Mouse (Mus musculus) heart, postnatal 36 days (tissue): Measurements from ENCODE around the gene Fmo4. TPM values are rescaled to one million over a fixed set of nuclear protein-coding genes. Genes with fewer than 3 reads are reported as not detected.

Experiments used
- DNase-seq, 2 experiments: peaks; one replicate each; pipeline ENCODE4 v3.0.0; 2021 to 2022
- intact Hi-C: fragments of 180-260 bp; cut with DNase I; formaldehyde crosslinking; loops from one replicate; pipeline ENCODE4 v1.15.1; 2025
- total RNA-seq, 2 experiments: library from RNA; stranded (reverse); gene quantifications; 2 replicates each; pipeline ENCODE4 v1.2.3; 2021

Gene Fmo4
- under 1 TPM in 1 of 2 experiments, not detected in 1; 0.14 TPM for total RNA-seq

DNA sequence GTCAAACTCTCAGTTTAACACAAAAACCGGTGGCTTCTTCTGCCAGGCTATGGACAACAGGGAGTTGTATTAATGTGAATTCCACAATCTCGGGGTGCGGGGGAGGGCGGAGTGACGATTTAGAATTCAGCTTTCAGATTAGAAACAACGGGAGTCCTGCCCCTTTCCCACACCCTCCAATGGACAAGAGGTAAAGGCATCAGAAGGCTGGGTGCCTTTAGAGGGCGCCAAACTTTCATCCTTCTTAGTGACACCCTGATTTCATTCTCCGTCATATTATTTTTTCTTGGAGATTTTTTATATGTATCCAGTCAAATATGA lies at the start of gene Fmo4:
Gene Fmo4 (minus strand): TSS at position 137 of the 321 bp plus-strand sequence.
- peak; percentile 30 to 62 for DNase-seq
- intact Hi-C loops = loop anchor here (1.0 to 5.0 kb wide), 3 partner anchors 84 to 257 kb away; partner anchors contain the start of gene Fmo2

DNA sequence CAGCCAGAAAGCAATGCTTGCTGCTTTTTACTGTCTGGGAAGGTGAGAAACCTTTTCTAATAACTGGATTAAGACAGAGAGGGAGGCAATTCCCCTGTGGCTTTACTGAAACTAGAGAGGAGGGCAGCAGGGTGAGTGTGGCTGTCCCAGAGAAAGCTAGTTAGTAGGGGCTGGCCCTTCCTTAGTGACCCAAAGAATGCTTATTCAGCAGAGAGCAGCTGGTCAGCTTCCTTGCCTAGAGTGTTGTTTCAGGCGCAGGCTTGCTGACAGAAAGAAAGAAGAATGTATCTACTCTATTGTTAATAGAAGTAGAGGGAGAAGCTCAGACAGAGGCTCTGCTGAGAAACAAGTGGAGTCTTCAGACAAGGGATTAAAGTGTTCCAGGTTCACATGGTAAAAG lies 48.6 kb upstream of the Fmo4 start:
- DNase-seq = no peak
- intact Hi-C loops = no loop called here

DNA sequence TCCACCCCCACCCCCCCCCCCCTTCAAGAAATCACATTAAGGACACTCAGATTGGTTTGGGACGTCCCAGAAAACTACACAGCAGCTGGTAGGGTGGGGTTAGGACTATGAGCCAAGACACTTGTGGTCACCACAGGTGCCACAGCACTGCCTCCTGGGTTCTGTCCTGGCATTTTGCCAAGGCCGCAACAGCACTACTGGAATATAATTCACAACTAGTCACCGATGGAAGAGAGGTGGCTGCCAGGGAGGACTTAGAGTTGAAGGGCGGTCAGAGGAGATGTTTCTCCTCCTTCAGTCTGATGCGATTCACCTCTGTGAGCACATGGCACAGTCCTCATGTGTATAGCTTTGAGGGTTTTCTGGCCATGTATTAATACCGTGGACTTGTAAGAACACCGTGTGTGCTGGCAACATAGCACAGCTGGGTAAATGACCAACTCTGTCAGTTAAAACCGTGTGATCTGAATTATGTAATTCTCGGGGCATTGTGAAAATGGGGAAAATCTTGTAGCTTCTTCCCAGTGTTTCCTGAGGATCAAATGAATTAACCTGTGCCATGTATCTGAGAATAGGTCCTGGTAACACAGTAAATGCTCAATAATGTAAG lies 46.3 kb upstream of the Fmo4 start:
- intact Hi-C loops = no loop called here
- DNase-seq = no peak

DNA sequence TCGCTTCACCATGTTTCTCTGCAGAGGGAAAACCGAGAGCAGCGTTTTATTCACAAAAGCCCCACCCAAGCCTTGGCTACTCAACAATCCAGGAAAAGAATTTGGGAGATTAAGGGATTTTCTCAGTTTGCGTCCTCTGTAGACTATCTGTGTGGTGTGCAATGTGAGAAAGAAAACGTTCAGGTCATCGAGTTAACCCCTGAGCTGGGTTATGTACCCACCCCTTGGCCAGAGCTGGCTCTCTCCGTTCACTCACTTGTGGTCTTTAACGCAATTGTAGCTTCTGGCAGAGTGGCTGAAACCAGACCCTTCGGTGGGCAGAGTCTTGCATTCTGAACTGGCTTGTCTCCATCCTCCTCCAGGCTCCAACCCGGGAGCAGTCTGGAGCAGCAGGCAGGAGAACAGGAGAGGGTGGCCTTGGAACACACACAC lies 45.8 kb upstream of the Fmo4 start:
- DNase-seq = peak in 1 of 2 experiments; percentile 22
- intact Hi-C loops = no loop called here

DNA sequence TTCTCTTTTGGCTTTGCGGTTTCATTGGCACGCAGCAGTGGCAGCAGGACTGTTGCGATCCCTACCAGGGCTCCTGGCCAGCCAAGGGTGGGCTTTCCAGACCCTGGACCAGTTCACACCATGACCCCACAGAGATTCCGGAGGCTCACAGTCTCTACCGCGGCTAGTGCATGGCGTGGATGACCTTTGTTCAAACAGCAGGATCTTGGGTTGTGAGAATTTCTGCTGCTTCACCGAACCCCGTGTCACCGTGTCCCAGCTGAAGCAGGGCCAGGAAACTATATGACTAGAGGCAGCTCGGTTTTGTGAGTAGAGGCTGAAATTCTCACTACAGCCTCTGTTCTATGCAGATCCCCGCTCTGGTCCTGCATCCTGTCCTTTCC lies 45.0 kb upstream of the Fmo4 start:
- intact Hi-C loops = no loop called here
- peak; percentile 25 to 33 for DNase-seq

DNA sequence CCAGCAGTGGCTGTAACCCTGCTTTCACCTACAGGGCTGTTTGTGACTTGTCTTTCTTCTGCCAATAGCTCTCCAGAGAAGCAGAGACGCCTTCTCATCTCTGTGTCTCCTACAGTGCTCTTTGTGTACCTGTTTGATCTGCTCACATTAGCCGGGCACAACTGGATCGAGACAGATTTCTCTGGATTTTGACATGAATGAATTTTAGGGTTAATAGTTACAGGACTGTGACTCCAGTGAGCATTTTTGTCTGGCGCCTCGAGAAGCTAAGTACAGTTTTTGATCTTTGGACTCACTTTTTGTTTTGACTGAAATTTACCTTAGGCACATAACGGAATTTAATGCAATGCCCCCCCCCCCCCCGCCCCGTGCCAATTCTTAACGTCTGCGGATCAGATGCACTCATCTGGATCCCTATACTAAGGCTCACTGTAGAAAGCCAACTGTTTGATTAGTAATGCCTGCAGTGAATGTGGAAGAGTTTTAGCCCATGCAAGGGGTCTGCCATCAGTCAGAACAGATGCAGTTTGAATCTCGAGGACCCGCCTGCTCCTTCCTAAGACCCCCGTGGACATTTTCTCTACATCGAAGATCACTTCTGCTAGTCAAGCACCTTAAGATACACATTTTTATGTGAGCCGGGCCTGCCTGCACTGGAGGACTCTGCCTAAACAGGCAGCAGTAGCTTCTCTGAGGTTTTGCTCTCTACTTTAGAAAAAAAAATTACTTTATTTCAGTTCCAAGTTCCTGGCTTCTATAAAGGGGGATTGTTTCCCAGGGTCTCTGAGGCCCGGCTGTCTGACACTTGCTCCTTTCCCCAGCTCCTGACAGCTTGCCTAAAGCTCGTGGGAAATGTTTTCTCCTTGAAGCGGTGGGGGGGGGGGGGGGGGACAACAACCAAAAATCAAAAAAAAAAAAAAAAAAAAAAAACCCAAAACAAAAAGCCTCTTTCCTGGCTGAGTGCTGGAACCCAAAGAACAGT lies 44.3 kb upstream of the Fmo4 start:
- no peak for DNase-seq
- intact Hi-C loops = no loop called here

DNA sequence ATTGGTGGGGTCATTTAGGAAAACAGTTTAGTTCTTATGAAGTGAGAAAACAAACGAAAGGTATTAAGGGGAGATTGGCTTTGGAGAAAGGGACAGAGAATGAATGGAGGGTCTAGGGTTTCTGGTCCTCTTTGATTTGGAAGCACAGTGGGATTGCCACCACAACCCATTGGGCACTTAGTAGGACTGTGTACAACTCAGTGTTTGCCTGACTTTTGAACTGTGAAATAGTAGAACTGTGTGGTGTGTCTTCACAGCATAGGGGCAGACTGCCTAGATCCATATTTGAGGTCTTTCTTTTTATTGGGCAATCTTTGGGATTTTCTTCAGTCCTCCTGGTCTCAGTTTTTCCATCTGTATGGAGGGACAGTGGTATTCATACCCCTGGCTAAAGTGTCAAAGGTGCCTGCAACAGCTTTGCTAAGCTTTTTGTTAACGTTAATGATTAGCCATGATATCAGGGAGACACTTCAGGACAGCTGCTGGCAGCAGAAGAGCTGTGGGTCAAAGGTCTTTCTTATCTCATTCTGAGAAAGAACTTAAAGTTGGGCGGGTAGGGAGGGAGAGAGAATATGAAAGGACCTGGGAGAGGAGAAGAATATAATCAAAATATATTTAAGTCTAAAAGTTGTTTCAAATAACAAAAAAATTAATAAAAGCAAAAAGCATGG lies 40.2 kb upstream of the Fmo4 start:
- DNase-seq = no peak
- intact Hi-C loops = no loop called here

DNA sequence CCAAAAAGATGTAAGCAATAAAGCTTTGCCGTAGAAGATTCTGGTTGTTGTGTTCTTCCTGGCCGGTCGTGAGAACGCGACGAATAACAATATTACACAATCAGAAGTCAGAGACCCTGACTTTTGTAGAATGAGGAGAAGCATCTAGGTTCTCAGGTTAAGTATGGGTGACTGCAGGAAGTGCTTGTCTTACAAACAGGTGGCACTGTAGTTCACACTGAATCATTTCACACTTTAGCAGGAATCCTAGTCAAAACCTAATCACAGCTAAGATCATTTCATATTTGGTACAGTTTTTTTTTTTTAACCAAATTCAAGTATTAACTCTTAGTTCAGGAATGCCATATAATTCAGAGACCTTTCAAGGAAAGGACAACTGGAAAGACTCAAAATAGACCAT lies 33.8 kb upstream of the Fmo4 start:
- intact Hi-C loops = no loop called here
- DNase-seq = no peak

DNA sequence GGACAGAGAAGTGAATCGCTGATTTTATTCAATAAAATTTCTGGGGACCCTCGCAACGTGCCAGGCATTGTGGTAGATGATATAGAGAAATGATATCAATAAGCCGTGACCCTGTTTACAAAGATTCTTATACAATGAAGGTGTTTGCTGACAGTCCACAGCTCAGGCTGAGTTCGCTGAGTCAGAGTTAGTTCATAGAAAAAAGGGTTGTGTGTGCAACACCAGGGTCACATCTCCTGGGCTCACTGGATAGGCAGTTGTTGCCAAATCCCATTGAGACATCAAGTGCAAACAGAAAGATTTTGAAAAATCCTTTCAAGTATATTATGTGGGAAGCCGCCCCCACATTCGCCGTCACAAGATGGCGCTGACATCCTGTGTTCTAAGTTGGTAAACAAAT lies 26.4 kb upstream of the Fmo4 start:
- intact Hi-C loops = no loop called here
- no peak for DNase-seq

DNA sequence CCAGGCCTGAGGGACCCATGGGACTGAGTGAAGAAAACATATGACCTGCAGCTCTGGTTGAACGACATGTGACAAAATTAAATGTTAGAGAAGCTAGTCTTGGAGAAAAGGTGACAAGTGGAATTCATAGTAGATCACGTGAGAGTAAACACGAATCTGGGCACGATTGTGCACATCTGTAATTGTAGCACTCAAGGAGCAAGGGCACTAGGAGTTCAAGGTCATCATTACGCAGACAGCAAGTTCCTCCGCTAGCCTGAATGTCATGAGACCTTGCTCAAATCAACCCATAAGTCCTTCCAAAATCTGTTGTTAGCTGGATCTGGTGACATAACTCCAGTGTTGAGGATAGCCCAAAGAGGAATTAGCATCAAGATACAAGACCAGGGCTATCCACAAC lies 25.2 kb upstream of the Fmo4 start:
- DNase-seq = no peak
- intact Hi-C loops = no loop called here

DNA sequence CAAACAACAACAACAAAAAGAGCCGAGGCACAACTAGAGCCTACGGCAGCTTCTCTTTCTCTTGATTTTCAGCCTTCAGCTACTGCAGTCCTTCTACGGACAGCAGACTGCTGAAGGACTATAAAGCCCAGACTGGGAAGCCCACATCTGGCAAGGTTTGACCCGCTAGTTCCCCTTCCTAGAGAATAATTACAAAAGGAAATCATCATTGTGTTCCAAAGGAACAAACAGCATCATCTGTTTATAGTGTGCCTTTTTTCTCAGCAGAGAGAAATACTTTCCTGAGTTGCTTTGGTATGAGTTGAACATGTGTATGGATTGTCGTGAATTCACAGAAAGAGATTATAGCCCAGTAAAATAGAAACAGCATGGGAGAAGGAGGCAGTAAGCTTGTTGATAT lies 20.6 kb upstream of the Fmo4 start:
- intact Hi-C loops = no loop called here
- no peak for DNase-seq

DNA sequence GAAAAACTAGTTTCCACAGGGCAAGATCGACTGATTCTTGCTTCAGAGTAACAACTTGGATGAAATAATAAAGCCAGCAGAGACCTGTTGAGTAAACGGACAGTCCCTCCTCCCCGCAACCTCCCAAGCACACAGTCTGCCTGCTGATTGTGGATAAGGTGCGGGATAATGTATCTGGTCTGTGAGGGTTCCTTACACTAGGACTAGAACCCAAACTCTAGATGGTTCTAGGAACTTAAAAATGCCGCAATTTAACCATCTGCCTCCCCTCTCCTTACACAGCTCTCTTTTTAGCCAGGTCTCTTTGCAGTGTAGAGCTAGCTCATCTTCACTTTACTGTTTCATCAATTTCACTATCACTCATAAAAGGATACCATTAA lies 18.8 kb upstream of the Fmo4 start:
- intact Hi-C loops = no loop called here
- no peak for DNase-seq

DNA sequence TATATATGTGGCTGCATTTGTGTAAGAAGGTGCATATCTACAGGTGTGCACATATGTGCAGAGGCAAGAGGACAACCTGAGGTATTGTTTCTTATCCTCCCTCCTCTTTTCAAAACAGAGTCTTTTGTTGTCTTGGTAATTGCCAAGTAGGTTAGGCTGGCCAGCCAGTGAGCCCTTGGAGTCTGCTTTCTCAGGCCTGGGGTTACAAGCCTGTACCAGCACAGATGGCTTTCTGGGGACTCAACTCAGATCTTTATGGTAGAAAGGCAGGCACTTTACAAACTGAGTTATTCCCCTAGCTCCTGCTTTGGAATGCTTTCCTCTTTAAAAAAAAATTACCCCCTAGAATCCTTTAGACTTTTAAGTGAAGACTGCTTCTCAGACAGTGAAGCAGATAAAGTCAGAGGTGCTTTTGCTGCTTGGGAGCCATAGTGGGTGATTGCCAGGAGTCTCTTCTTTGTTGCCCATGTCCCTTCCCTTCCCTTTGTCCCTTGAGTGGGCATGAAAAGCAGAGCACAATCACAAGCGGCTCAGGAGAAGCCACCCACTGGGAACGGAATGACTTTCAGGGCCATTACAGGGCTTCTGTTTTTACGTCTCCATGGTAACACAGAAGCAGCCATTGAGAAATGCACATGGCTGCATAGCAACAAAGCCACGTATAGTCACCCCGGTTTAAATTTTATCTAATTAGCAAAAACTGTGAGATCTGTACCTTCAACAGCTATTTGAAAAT lies 18.2 kb upstream of the Fmo4 start:
- no peak for DNase-seq
- intact Hi-C loops = no loop called here

DNA sequence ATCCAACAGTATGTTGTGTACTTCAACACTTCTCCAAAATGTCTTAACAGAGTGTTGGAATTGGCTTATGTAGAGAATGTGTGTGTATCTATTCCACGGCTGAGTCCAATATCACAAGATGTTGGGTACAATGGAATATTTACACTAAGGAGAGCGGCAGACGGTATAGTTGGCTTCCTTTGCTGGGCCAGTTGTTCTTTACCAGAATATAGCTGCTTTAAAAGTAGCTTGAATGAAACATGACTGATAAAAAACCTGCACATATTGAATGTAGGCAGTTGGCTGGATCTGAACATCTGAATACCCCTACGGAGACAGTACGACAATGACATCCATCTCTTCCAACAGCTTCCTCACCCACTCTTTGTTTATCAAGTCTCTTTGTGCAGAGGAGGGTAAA lies 5.5 kb upstream of the Fmo4 start:
- intact Hi-C loops = no loop called here
- no peak for DNase-seq

DNA sequence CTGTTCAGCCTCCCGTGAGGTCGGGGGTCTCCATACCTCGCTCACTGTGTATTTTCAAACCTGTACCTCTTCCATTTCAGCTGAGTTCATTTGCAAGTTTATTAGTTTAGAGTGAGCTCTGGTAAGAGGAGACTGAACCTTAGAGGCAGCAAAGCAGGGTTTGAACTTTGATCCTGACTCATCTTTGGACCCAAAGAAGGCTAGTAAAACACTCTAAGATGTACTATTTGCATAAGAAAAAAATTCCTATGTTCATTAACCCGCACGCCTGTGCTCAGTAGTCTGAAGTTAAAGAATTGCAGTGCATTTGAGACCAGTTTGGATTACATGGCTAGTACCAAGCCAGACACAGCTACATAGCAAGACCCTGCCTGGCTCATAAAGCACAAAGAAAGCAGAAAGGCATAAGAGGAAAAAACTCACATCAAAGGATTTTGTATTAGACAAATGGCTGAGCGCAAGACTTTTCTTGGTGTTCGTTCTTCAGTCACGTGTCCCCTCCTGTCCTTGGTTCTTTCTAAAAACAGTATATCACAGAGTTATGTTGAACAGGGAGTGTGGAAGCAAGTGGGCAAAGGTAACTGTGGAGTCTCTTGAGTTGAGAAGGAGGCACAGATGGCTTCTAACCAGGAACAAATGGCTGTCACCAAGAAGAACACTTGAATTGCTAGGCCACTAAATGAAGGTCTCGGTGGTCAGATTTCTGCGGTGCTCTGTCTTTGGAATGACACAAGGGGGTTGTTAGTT lies 1.8 kb upstream of the Fmo4 start:
- DNase-seq = no peak
- intact Hi-C loops = no loop called here

DNA sequence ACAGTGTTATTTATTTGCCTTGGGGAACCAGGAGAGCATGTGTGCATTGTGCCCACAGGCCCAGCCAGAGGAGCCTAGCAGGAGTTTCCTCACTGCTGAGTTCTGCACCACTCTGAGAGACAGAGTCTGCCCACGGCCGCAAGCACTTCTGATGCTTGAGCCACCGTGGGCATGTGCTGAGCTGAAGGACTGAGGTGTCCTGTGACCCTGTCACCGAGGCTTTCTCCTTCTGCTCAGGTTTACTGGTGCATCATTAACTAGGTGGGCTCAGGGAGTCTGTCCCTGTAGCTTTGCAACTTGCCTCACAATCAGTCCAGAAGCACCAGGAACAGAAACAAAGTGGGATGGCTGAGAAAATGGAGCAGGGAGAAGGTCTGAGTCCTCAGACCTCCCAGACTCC lies 1.2 kb upstream of the Fmo4 start:
- DNase-seq = no peak
- intact Hi-C loops = loop anchor here (1.0 to 5.0 kb wide), 3 partner anchors 82 to 255 kb away; partner anchors contain the start of gene Fmo2

DNA sequence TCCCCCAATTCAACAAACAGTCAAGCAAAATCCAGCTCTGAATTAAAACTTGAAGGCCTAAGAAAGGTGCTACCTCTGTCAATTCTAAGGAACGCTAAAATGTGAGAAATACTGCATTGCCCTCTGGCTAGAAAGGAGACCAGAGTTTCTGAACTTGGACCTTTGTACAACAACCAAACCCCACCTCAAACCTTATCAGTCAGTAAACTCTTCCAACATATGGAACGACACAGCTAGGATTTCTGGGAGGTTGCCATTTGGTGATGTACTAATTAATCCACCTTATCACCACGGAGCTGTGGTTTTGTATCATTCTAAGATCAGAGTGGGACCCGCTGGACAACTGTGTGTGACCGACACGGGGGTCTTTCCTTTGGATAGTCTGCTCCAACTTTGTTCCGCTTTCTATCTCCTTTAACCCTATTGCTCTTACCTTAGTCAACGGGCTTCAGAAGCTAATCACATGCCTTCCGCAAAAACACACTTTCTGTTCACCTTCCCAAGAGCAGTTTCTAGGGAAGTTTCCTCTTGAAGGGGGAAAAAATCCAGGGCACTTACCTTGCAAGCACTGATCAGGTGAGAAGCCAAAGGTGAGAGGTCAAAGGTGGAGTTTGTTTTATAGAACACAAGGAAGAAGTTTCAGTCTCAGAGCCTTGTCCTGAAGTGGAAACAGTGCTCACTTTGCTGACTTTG lies 483 bp downstream of the Fmo4 start:
- intact Hi-C loops = loop anchor here (5.0 kb wide), 1 partner anchor 84 kb away; the partner anchor contains the start of gene Fmo2
- DNase-seq = no peak

DNA sequence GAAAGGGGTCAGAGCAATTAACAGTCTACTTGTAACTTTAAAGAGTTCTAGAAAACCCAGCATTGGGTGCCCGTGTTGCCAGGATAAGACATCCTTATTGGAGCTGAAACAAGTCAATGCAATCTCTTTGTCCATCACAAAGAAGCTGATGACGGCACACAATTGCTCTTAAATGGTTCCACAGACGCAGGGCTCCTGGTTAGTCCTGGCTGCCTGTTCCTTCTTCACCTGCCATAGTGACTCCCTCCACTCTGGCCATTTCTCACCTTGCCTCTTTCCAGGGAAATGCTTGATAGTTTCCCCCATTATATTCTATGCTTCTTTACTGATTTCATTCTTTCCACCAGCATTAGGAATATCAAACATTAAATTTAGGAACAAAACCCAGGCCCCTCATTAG lies 5.2 kb downstream of the Fmo4 start:
- DNase-seq = no peak
- intact Hi-C loops = no loop called here

DNA sequence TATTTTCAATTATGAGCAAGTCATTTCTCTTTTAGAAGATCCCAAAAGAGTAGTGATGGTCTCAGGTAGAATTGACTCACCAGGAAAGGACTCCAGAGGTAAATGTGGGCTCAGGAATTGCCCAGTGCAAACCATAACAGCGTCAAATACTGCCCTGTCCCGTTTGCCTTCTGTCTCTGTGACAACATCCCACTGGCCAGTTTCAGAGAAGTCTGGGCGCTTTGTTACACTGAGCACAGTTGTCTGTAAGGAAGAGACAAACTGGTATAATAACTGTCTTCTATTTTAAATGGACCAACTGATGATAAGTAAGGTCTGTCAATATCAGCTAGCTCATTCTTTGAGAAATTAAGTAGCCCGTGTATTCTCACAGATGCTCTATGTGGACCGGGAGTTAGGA lies 6.3 kb downstream of the Fmo4 start:
- intact Hi-C loops = no loop called here
- no peak for DNase-seq

DNA sequence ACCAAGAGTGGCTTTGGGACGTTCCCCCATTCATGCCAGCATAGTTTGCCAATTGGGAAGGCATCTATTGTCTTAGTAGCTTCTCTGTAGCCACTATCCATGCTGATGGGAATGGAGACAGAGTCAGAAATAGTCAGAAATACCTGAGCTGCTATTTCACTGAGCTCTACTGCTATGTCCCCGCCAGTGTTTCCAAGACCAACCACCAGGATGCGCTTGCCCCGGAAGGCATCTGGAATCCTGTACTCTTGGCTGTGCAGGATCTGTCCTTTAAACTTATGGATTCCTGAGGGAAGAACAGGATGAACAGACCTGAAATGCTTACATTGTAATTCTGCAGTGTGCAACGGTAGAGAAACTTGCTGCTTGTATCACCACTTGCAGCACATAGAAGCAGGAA lies 8.8 kb downstream of the Fmo4 start:
- intact Hi-C loops = no loop called here

More for the DNA sequence above, 8.8 kb downstream of the Fmo4 start:
- no peak for DNase-seq
